Mouse (Mus musculus): Measurements from ENCODE around the gene Ldb2. TPM values are rescaled to one million over a fixed set of nuclear protein-coding genes. Genes with fewer than 3 reads are reported as not detected.
A peak's percentile ranks its signal among the peaks of the same experiment; 100 is the strongest.

Ldb2 gene
- not detected in 2 replicates for total RNA-seq (2012; rRNA removed)
- not detected for polyA plus RNA-seq (2012; ENCODE audit: insufficient read depth in 1 of 2, insufficient read length in 2 of 2, low read depth in 1 of 2, low replicate concordance in 2 of 2, missing spikeins in 1 of 2)

DNA sequence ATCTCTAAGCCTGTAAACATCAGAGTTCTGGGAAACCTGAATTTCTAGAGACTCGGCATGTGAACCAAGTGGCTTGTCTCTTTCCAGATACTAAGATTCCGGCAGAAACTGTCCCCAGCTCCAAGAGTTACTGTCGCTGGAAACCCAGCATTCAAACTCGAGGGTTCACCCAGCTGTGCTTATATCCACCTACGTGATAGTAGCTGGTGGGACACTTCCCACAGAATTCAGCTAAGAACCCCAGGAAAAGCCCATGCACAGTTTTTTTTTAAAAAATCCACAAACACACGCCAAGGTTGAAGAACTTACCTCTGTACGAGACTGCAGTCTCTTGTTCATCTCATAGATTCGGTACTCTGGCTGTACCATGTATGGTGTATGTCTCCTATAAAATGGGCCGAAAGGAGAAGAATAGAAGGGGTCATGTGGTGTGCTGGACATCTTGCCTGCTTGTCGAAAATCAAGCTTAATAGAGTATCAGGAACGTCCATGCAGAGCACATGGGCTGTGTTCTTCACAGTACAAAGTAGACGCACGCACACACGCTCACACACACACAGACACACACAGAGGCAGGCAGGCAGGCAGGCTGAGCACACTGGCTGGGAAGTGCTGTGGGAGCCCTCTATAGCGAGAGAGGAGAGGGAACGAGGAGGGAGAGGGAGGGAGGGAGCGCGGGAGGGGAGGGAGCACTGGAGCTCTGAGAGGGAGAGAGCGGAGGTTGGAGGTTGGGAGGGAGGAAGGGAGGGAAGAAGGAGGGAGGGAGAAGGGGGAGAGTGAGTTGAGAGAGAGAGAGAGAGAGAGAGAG is at the start of gene Ldb2:
Gene Ldb2 (minus strand): TSS at position 628 of the 808 bp plus-strand sequence.
- Histone ChIP-seq H3K36me3 (ENCODE audit: control insufficient read depth in 1 of 2, insufficient read depth in 2 of 2, low read length in 2 of 2) (no peaks in the 10 kb centered on the region), H3K9me3 (replicated peaks; ENCODE audit: insufficient read depth, low read length) (no peaks in the 10 kb centered on the region), H3K4me3 (ENCODE audit: control insufficient read depth in 1 of 2, insufficient read depth in 1 of 2, low read depth in 2 of 2, low read length in 2 of 2) (no peak within 1 kb of the TSS), H3K4me1 (ENCODE audit: control insufficient read depth in 1 of 2, insufficient read depth in 2 of 2, low read length in 2 of 2) (no peaks in the 10 kb centered on the region), H3K27ac (ENCODE audit: control insufficient read depth, low read depth, low read length) (no peak within 1 kb of the TSS), H3K79me2 (ENCODE audit: control insufficient read depth, insufficient read depth, low read length, poor library complexity) (no peaks in the 10 kb centered on the region), H3K9ac (ENCODE audit: control insufficient read depth, low read depth, low read length, poor library complexity, severe bottlenecking) (no peak within 1 kb of the TSS), H3K27me3 (ENCODE audit: control insufficient read depth in 1 of 2, insufficient read depth in 2 of 2, low read length in 2 of 2) (no peaks in the 10 kb centered on the region; a peak in 1 of 4 replicates)
- no peak for DNase-seq (ENCODE audit: low read depth, low spot score)
- no peak for TF ChIP-seq RCOR1 (IDR thresholded peaks at IDR 0.05; ENCODE audit: low read depth, low read length)
- TF ChIP-seq EP300 (IDR thresholded peaks at IDR 0.05; ENCODE audit: low read depth in 1 of 2, low read length in 2 of 2) = no peak
- TF ChIP-seq BHLHE40 (IDR thresholded peaks at IDR 0.05; ENCODE audit: borderline replicate concordance, low read depth, low read length) = no peak
- no peak for TF ChIP-seq CHD2 (IDR thresholded peaks at IDR 0.05; ENCODE audit: low read length)
- TF ChIP-seq ZNF384 (IDR thresholded peaks at IDR 0.05; ENCODE audit: low read depth, low read length) = no peak
- no peak for TF ChIP-seq KAT2A (conservative IDR thresholded peaks at IDR 0.05; ENCODE audit: low read depth, low read length)

DNA sequence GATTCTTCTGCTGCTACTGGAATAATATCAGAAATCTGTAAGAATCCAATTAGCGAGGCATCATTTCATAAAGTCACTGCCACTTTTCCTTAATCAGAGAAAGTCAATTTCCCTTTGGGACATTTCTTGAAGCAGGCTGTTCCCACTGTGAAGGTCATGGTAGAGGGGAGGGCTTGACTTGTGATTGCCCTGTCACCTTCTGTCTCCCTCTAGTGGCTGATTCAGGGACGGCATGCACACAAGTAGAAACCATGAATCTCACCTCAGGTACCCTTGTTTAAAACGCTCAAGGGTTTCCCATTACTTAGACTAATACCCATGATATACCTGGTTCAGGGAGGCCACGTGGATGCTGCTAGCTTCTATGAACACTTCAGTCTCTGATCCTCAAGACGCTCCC is 31.8 kb upstream of the Ldb2 start:
- no peaks in the 10 kb centered on the region for H3K27me3 ChIP-seq (ENCODE audit: control insufficient read depth in 1 of 2, insufficient read depth in 2 of 2, low read length in 2 of 2)
- no peak overlapping the region for H3K4me3 ChIP-seq (ENCODE audit: control insufficient read depth in 1 of 2, insufficient read depth in 1 of 2, low read depth in 2 of 2, low read length in 2 of 2)
- TF ChIP-seq POLR2A (IDR thresholded peaks at IDR 0.05; ENCODE audit: control insufficient read depth in 1 of 2, insufficient read depth in 1 of 2, low read depth in 1 of 2, low read length in 2 of 2, poor library complexity in 1 of 2) (no peak), RAD21 (IDR thresholded peaks at IDR 0.05; ENCODE audit: low read depth, low read length) (peak; percentile 50), SMC3 (IDR thresholded peaks at IDR 0.05; ENCODE audit: low read depth, low read length) (peak; percentile 80), NELFE (IDR thresholded peaks at IDR 0.05; ENCODE audit: low read depth, low read length) (no peak), ZC3H11A (IDR thresholded peaks at IDR 0.05; ENCODE audit: low read depth, low read length) (peak; percentile 27; the same call in 1 of the 2 replicates), CTCF (IDR thresholded peaks at IDR 0.05 in 2 of 3, conservative IDR thresholded peaks at IDR 0.05 in 1 of 3; ENCODE audit: control insufficient read depth in 1 of 3, insufficient read depth in 1 of 3, low read depth in 2 of 3, low read length in 3 of 3, poor library complexity in 1 of 3, severe bottlenecking in 1 of 3) (peak; percentile 67 to 78 (median 73))
- H3K9me3 ChIP-seq (replicated peaks; ENCODE audit: insufficient read depth, low read length) = no peaks in the 10 kb centered on the region
- H3K79me2 ChIP-seq (ENCODE audit: control insufficient read depth, insufficient read depth, low read length, poor library complexity) = no peaks in the 10 kb centered on the region
- no peak overlapping the region for H3K9ac ChIP-seq (ENCODE audit: control insufficient read depth, low read depth, low read length, poor library complexity, severe bottlenecking)
- H3K27ac ChIP-seq (ENCODE audit: control insufficient read depth, low read depth, low read length) = no peak overlapping the region
- H3K4me1 ChIP-seq (ENCODE audit: control insufficient read depth in 1 of 2, insufficient read depth in 2 of 2, low read length in 2 of 2) = no peaks in the 10 kb centered on the region
- peak; percentile 49 for DNase-seq (ENCODE audit: low read depth, low spot score)
- H3K36me3 ChIP-seq (ENCODE audit: control insufficient read depth in 1 of 2, insufficient read depth in 2 of 2, low read length in 2 of 2) = no peaks in the 10 kb centered on the region

DNA sequence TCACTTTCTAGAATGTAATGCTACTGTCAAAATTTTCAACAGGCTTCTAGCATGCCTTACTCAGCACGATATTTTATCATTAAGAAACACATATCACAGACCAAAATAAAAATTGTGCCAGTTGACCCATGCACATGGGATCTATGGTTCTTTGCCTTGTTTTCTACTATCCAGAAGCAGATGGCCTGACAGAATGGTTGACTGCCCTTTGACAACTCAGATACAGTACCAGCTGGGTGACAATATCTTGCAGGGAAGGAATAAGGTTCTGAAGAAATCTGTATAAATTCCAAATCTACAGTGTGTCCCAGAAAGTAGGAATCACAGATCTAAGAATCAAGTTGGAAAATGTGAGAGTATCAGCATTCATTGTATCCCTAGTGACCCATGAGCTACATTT is 16.0 kb upstream of the Ldb2 start:
- Histone ChIP-seq H3K9me3 (replicated peaks; ENCODE audit: insufficient read depth, low read length) (no peaks in the 10 kb centered on the region), H3K79me2 (ENCODE audit: control insufficient read depth, insufficient read depth, low read length, poor library complexity) (no peaks in the 10 kb centered on the region), H3K36me3 (ENCODE audit: control insufficient read depth in 1 of 2, insufficient read depth in 2 of 2, low read length in 2 of 2) (no peaks in the 10 kb centered on the region), H3K4me3 (ENCODE audit: control insufficient read depth in 1 of 2, insufficient read depth in 1 of 2, low read depth in 2 of 2, low read length in 2 of 2) (no peak overlapping the region), H3K4me1 (ENCODE audit: control insufficient read depth in 1 of 2, insufficient read depth in 2 of 2, low read length in 2 of 2) (no peaks in the 10 kb centered on the region), H3K27ac (ENCODE audit: control insufficient read depth, low read depth, low read length) (no peak overlapping the region), H3K27me3 (ENCODE audit: control insufficient read depth in 1 of 2, insufficient read depth in 2 of 2, low read length in 2 of 2) (no peaks in the 10 kb centered on the region; a peak in 1 of 4 replicates), H3K9ac (ENCODE audit: control insufficient read depth, low read depth, low read length, poor library complexity, severe bottlenecking) (no peak overlapping the region)
- TF ChIP-seq MAX (IDR thresholded peaks at IDR 0.05; ENCODE audit: low read length) = no peak
- DNase-seq (ENCODE audit: low read depth, low spot score) = no peak
